Mouse (Mus musculus) kidney, embryonic 14.5 days (tissue): ENCODE measurements around the gene Esrrb. TPM values are rescaled to one million over a fixed set of nuclear protein-coding genes. Genes with fewer than 3 reads are reported as not detected.

Source experiments
- ATAC-seq: fragments of 200-750 bp; cut with Nextera tagmentation; 2 replicates; pipeline ENCODE4 v1.8.0; 2017; ENCODE audit warnings: moderate number of reproducible peaks, mild to moderate bottlenecking, moderate TSS enrichment, moderate library complexity; ENCODE audit not compliant: low FRiP score, low TSS enrichment
- H3K27ac ChIP-seq: fragments of 300-500 bp; sonication (generic); 2 replicates; pipeline ENCODE4 v1.5.1; 2014; ENCODE audit warnings: low read depth, mild to moderate bottlenecking, low read length, moderate library complexity, mixed read lengths
- H3K27me3 ChIP-seq: fragments of 300-500 bp; sonication (generic); 2 replicates; pipeline ENCODE4 v1.6.1; 2014; ENCODE audit warnings: mild to moderate bottlenecking, low read length; ENCODE audit not compliant: control insufficient read depth, insufficient read depth
- H3K36me3 ChIP-seq: fragments of 300-500 bp; sonication (generic); 2 replicates; pipeline ENCODE4 v1.6.1; 2014; ENCODE audit warnings: low read length, mixed read lengths; ENCODE audit not compliant: control insufficient read depth, insufficient read depth
- H3K4me1 ChIP-seq: fragments of 300-500 bp; sonication (generic); 2 replicates; pipeline ENCODE4 v1.6.1; 2014; ENCODE audit warnings: low read length, mixed read lengths; ENCODE audit not compliant: control insufficient read depth, insufficient read depth
- H3K4me2 ChIP-seq: fragments of 300-500 bp; sonication (generic); replicated peaks from 2 replicates; pipeline ENCODE4 v1.6.1; 2014; ENCODE audit warnings: low read depth, mild to moderate bottlenecking, low read length
- H3K4me3 ChIP-seq: fragments of 300-500 bp; sonication (generic); 2 replicates; pipeline ENCODE4 v1.5.1; 2014; ENCODE audit warnings: mild to moderate bottlenecking, low read length
- H3K9ac ChIP-seq: fragments of 300-500 bp; sonication (generic); 2 replicates; pipeline ENCODE4 v1.6.1; 2014; ENCODE audit warnings: low read depth, mild to moderate bottlenecking, low read length, moderate library complexity
- H3K9me3 ChIP-seq: fragments of 300-500 bp; sonication (generic); 2 replicates; pipeline ENCODE4 v1.6.1; 2016; ENCODE audit warnings: low read length; ENCODE audit not compliant: control insufficient read depth
- WGBS: fragments of 180-500 bp; shearing (Covaris S2); extraction: QIAGEN DNeasy Blood & Tissue Kit; methylation state at CpG from one replicate; pipeline ENCODE4 v1.1.7; 2014; 5-methylcytosine and 5-hydroxymethylcytosine counted together
- polyA plus RNA-seq: library from polyadenylated mRNA; unstranded; fragments of >200 nt; fragmentation: Nextera tagmentation; extraction: Ambion mirVana; gene quantifications from 2 replicates; pipeline ENCODE4 v1.2.1, GENCODE M21; 2014

The Esrrb gene
- polyA plus RNA-seq, 1 experiment from 2014 or later = 0.15 TPM

GRCm38 (mm10) chr12:86497126-86497525, 136.2 kb downstream of the Esrrb start:
- WGBS = 94% methylated on average over 4 of the region's 4 CpGs
- no peak for ATAC-seq

GRCm38 (mm10) chr12:86498765-86499164, 137.8 kb downstream of the Esrrb start:
- Histone ChIP-seq H3K9me3 (no peaks in the 10 kb centered on the region), H3K27me3 (no peaks in the 10 kb centered on the region), H3K4me1 (peaks cover 6% of the 10 kb centered on the region; the same call in 1 of the 2 replicates), H3K4me2 (no peak overlapping the region), H3K27ac (no peak overlapping the region), H3K9ac (no peak overlapping the region), H3K36me3 (no peaks in the 10 kb centered on the region), H3K4me3 (no peak overlapping the region)
- ATAC-seq = no peak
- 16% methylated on average over 6 of the region's 6 CpGs for WGBS

More at GRCm38 (mm10) chr12:86497126-86497525, 136.2 kb downstream of the Esrrb start:
- H3K4me2 ChIP-seq = no peak overlapping the region
- peaks cover 6% of the 10 kb centered on the region; the same call in 1 of the 2 replicates for H3K4me1 ChIP-seq
- H3K4me3 ChIP-seq = no peak overlapping the region
- H3K27ac ChIP-seq = no peak overlapping the region
- H3K9me3 ChIP-seq = no peaks in the 10 kb centered on the region
- no peak overlapping the region for H3K9ac ChIP-seq
- H3K27me3 ChIP-seq = no peaks in the 10 kb centered on the region
- H3K36me3 ChIP-seq = no peaks in the 10 kb centered on the region

GRCm38 (mm10) chr12:86501728-86502127, 140.8 kb downstream of the Esrrb start:
- no peak overlapping the region for H3K9ac ChIP-seq
- ATAC-seq = no peak
- WGBS = 62% methylated on average over 10 of the region's 10 CpGs

GRCm38 (mm10) chr12:86503921-86504320, 143.0 kb downstream of the Esrrb start:
- H3K4me2 ChIP-seq = no peak overlapping the region
- H3K27me3 ChIP-seq = no peaks in the 10 kb centered on the region
- no peak overlapping the region for H3K9ac ChIP-seq
- ATAC-seq = no peak
- H3K4me3 ChIP-seq = no peak overlapping the region
- no peak overlapping the region for H3K27ac ChIP-seq
- H3K4me1 ChIP-seq = peaks cover 2% of the 10 kb centered on the region; the same call in 1 of the 2 replicates
- H3K36me3 ChIP-seq = no peaks in the 10 kb centered on the region
- 87% methylated on average over 4 of the region's 4 CpGs for WGBS
- H3K9me3 ChIP-seq = no peaks in the 10 kb centered on the region

More at GRCm38 (mm10) chr12:86501728-86502127, 140.8 kb downstream of the Esrrb start:
- peaks cover 6% of the 10 kb centered on the region; the same call in 1 of the 2 replicates for H3K4me1 ChIP-seq
- no peaks in the 10 kb centered on the region for H3K36me3 ChIP-seq
- no peak overlapping the region for H3K27ac ChIP-seq
- H3K4me2 ChIP-seq = no peak overlapping the region
- no peaks in the 10 kb centered on the region for H3K9me3 ChIP-seq
- H3K4me3 ChIP-seq = no peak overlapping the region
- H3K27me3 ChIP-seq = no peaks in the 10 kb centered on the region

GRCm38 (mm10) chr12:86504321-86504720, 143.4 kb downstream of the Esrrb start:
- Histone ChIP-seq H3K9ac (no peak overlapping the region), H3K36me3 (no peaks in the 10 kb centered on the region), H3K27ac (no peak overlapping the region), H3K9me3 (no peaks in the 10 kb centered on the region), H3K4me3 (no peak overlapping the region), H3K4me2 (no peak overlapping the region), H3K27me3 (no peaks in the 10 kb centered on the region), H3K4me1 (no peaks in the 10 kb centered on the region)
- ATAC-seq = no peak
- 89% methylated on average over 3 of the region's 3 CpGs for WGBS

- Histone ChIP-seq H3K4me1 (no peaks in the 10 kb centered on the region), H3K27me3 (no peaks in the 10 kb centered on the region), H3K9me3 (no peaks in the 10 kb centered on the region), H3K9ac (no peak overlapping the region), H3K4me3 (no peak overlapping the region), H3K27ac (no peak overlapping the region), H3K4me2 (no peak overlapping the region), H3K36me3 (no peaks in the 10 kb centered on the region)
- no peak for ATAC-seq
- 89% methylated on average over 10 of the region's 10 CpGs for WGBS
Observed at GRCm38 (mm10) chr12:86507741-86508140, 146.8 kb downstream of the Esrrb start.

- Histone ChIP-seq H3K9ac (no peak overlapping the region), H3K27me3 (no peaks in the 10 kb centered on the region), H3K36me3 (no peaks in the 10 kb centered on the region), H3K9me3 (no peaks in the 10 kb centered on the region), H3K27ac (no peak overlapping the region), H3K4me1 (no peaks in the 10 kb centered on the region), H3K4me2 (no peak overlapping the region), H3K4me3 (no peak overlapping the region)
- WGBS = 71% methylated on average over 6 of the region's 6 CpGs
- ATAC-seq = no peak
Observed at GRCm38 (mm10) chr12:86508313-86508988, 147.5 kb downstream of the Esrrb start.

- H3K9ac ChIP-seq = no peak overlapping the region
- no peak overlapping the region for H3K4me2 ChIP-seq
- no peaks in the 10 kb centered on the region for H3K9me3 ChIP-seq
- H3K4me3 ChIP-seq = no peak overlapping the region
- no peaks in the 10 kb centered on the region for H3K36me3 ChIP-seq
- H3K27me3 ChIP-seq = no peaks in the 10 kb centered on the region
- no peak overlapping the region for H3K27ac ChIP-seq
- 22% methylated on average over 13 of the region's 13 CpGs for WGBS
- no peaks in the 10 kb centered on the region for H3K4me1 ChIP-seq
- peak; percentile 71; the same call in 1 of the 2 replicates for ATAC-seq
Observed at GRCm38 (mm10) chr12:86509295-86510279, 148.7 kb downstream of the Esrrb start.

GRCm38 (mm10) chr12:86512335-86512734, 151.4 kb downstream of the Esrrb start:
- Histone ChIP-seq H3K4me3 (no peak overlapping the region), H3K9ac (no peak overlapping the region), H3K4me1 (no peaks in the 10 kb centered on the region), H3K27me3 (no peaks in the 10 kb centered on the region), H3K27ac (no peak overlapping the region), H3K9me3 (no peaks in the 10 kb centered on the region), H3K4me2 (no peak overlapping the region), H3K36me3 (no peaks in the 10 kb centered on the region)
- 91% methylated on average over 3 of the region's 3 CpGs for WGBS
- ATAC-seq = no peak
